Mouse (Mus musculus) embryonic fibroblast, embryonic 13.5 days (primary cell): ENCODE results near the gene 3300002I08Rik. TPM values are rescaled to one million over a fixed set of nuclear protein-coding genes. Genes with fewer than 3 reads are reported as not detected.
"Not testable (repeated sequence)": the region's sequence is repeated elsewhere in the genome, so short reads cannot be mapped to it uniquely, and the experiment has no call there.

ENCODE experiments used
- H3K27ac ChIP-seq: 2 replicates; pipeline ENCODE4 v1.5.1; 2012; ENCODE audit warnings: low read length, control low read depth, inconsistent platforms; ENCODE audit not compliant: insufficient read depth
- H3K4me1 ChIP-seq: 2 replicates; pipeline ENCODE4 v1.6.1; 2011; ENCODE audit warnings: low read length; ENCODE audit not compliant: control insufficient read depth, insufficient read depth
- H3K4me3 ChIP-seq: 2 replicates; pipeline ENCODE4 v1.5.1; 2011; ENCODE audit warnings: mild to moderate bottlenecking, control low read depth, low read length; ENCODE audit not compliant: insufficient read depth
- CTCF ChIP-seq: IDR thresholded peaks from 2 replicates; pipeline ENCODE4 v1.5.1; 2011; ENCODE audit warnings: mild to moderate bottlenecking, control low read depth, low read length, moderate library complexity, borderline replicate concordance; ENCODE audit not compliant: insufficient read depth
- POLR2A ChIP-seq: IDR thresholded peaks from 2 replicates; pipeline ENCODE4 v1.6.1; 2011; ENCODE audit warnings: low read depth, mild to moderate bottlenecking, control low read depth, low read length, moderate library complexity
- polyA plus RNA-seq: library from polyadenylated mRNA; stranded (reverse); fragments of >200 nt; gene quantifications from 2 replicates; pipeline ENCODE4 v1.2.4, GENCODE M21; 2011; ENCODE audit warnings: low read depth; ENCODE audit not compliant: missing spikeins, insufficient read length

The 3300002I08Rik gene
- polyA plus RNA-seq: 4.9 and 5.9 TPM in 2 replicates

- peak; percentile 65 for TF ChIP-seq POLR2A
- Histone ChIP-seq H3K27ac (peak within 1 kb of the TSS; percentile 63; the same call in 1 of the 2 replicates), H3K4me3 (peak within 1 kb of the TSS; percentile 98)
- H3K4me1 ChIP-seq: not testable (repeated sequence)
Observed at GRCm38 (mm10) chr2:150362113-150362877, at the start of gene 3300002I08Rik. 3300002I08Rik (minus strand) TSS chr2:150362765.

- H3K4me1 ChIP-seq: not testable (repeated sequence)
Observed at GRCm38 (mm10) chr2:150412146-150412545, 49.6 kb upstream of the 3300002I08Rik start.

GRCm38 (mm10) chr2:150390198-150390597 is 27.6 kb upstream of the 3300002I08Rik start:
- H3K27ac ChIP-seq: no peak overlapping the region

More at GRCm38 (mm10) chr2:150412146-150412545, 49.6 kb upstream of the 3300002I08Rik start:
- not testable (repeated sequence) for H3K27ac ChIP-seq, H3K4me3 ChIP-seq

GRCm38 (mm10) chr2:150385553-150386106 is 23.1 kb upstream of the 3300002I08Rik start:
- not testable (repeated sequence) for H3K4me1 ChIP-seq, H3K27ac ChIP-seq, H3K4me3 ChIP-seq

More at GRCm38 (mm10) chr2:150390198-150390597, 27.6 kb upstream of the 3300002I08Rik start:
- Histone ChIP-seq H3K4me1 (no peaks in the 10 kb centered on the region), H3K4me3 (no peak overlapping the region)
- TF ChIP-seq POLR2A: no peak
- TF ChIP-seq CTCF: no peak

- TF ChIP-seq CTCF (no peak), POLR2A (peak; percentile 8; the same call in 1 of the 2 replicates)
- H3K27ac ChIP-seq: no peak overlapping the region
- no peaks in the 10 kb centered on the region for H3K4me1 ChIP-seq
- H3K4me3 ChIP-seq: peak overlapping the region; percentile 98; the same call in 1 of the 2 replicates
Observed at GRCm38 (mm10) chr2:150362878-150363229, 289 bp upstream of the 3300002I08Rik start.

- not testable (repeated sequence) for H3K4me3 ChIP-seq, H3K27ac ChIP-seq, H3K4me1 ChIP-seq
Observed at GRCm38 (mm10) chr2:150357136-150357535, 5.4 kb downstream of the 3300002I08Rik start.

- no peaks in the 10 kb centered on the region for H3K4me1 ChIP-seq
- TF ChIP-seq CTCF: no peak
- no peak for TF ChIP-seq POLR2A
- no peak within 1 kb of the TSS for H3K4me3 ChIP-seq
- no peak within 1 kb of the TSS for H3K27ac ChIP-seq
Observed at GRCm38 (mm10) chr2:150323402-150323801, 39.2 kb downstream of the 3300002I08Rik start, which contains the start of gene Gm10130. Gm10130 (plus strand) TSS chr2:150323702.

GRCm38 (mm10) chr2:150318973-150319372 is 43.6 kb downstream of the 3300002I08Rik start:
- Histone ChIP-seq H3K27ac (no peak overlapping the region), H3K4me1 (no peaks in the 10 kb centered on the region), H3K4me3 (no peak overlapping the region)
- TF ChIP-seq CTCF (no peak), POLR2A (no peak)

- Histone ChIP-seq H3K4me3 (no peak overlapping the region), H3K27ac (no peak overlapping the region), H3K4me1 (no peaks in the 10 kb centered on the region)
- TF ChIP-seq POLR2A (no peak), CTCF (no peak)
Observed at GRCm38 (mm10) chr2:150316140-150316539, 46.4 kb downstream of the 3300002I08Rik start.

GRCm38 (mm10) chr2:150310952-150311884 is 51.3 kb downstream of the 3300002I08Rik start:
- not testable (repeated sequence) for H3K4me1 ChIP-seq, H3K27ac ChIP-seq
- H3K4me3 ChIP-seq: peak overlapping the region; percentile 84
- TF ChIP-seq POLR2A: peak; percentile 76
